Mouse (Mus musculus): ENCODE results near the gene Adgrg3.

- TF ChIP-seq POLR2A (IDR thresholded peaks at IDR 0.05; ENCODE audit: low read depth, low read length) (no peak), CTCF (IDR thresholded peaks at IDR 0.05; ENCODE audit: extremely low read depth, insufficient read depth, insufficient read length, insufficient replicate concordance) (no peak)
Measured at GRCm38 (mm10) chr8:94981848-94982247, 35.6 kb upstream of the Adgrg3 start.

Measured in spleen, adult 2 months (tissue).